Mouse (Mus musculus) urinary bladder, postnatal 0 days (tissue): ENCODE data around the gene Wdcp. TPM values are rescaled to one million over a fixed set of nuclear protein-coding genes. Genes with fewer than 3 reads are reported as not detected.

Experiments
- polyA plus RNA-seq: library from polyadenylated mRNA; unstranded; fragments of >200 nt; fragmentation: Nextera tagmentation; extraction: Ambion mirVana; gene quantifications from 2 replicates; pipeline ENCODE4 v1.2.1, GENCODE M21; 2015

Gene Wdcp
- 7.2 and 7.8 TPM in 2 replicates for polyA plus RNA-seq

GRCm38 (mm10) chr12:4842890-4843597, at the start of gene Wdcp:
Gene Wdcp, plus strand, starts transcription at chr12:4843303.

GRCm38 (mm10) chr12:4817361-4818101, 25.6 kb upstream of the Wdcp start, which contains the start of gene Sf3b6:
Gene Sf3b6, plus strand, starts transcription at chr12:4817544.

GRCm38 (mm10) chr12:4841392-4841887, 1.7 kb upstream of the Wdcp start, which contains the start of gene Fkbp1b:
Gene Fkbp1b, minus strand, starts transcription at chr12:4841591.

GRCm38 (mm10) chr12:4874161-4874927, 31.2 kb downstream of the Wdcp start, which contains the start of gene Mfsd2b:
Gene Mfsd2b, minus strand, starts transcription at chr12:4874359.

GRCm38 (mm10) chr12:4906951-4907906, 64.1 kb downstream of the Wdcp start, which contains the start of gene Ubxn2a:
Gene Ubxn2a, minus strand, starts transcription at chr12:4907705.

Other genes with a start within 250 kb of the Wdcp start
- 0.12 TPM in 1 of 2 replicates, not detected in the other for gene Fam228a, start 104.9 kb upstream of the Wdcp start, polyA plus RNA-seq
- 1.1 and 1.3 TPM in 2 replicates for gene Pfn4, start 74.3 kb upstream of the Wdcp start, polyA plus RNA-seq
- 0.63 and 0.65 TPM in 2 replicates for gene Fam228b, start 74.0 kb upstream of the Wdcp start, polyA plus RNA-seq
- 256 and 261 TPM in 2 replicates for gene Sf3b6, start 25.8 kb upstream of the Wdcp start, polyA plus RNA-seq
- 6.2 and 7.9 TPM in 2 replicates for gene Fkbp1b, start 1.7 kb upstream of the Wdcp start, polyA plus RNA-seq
- gene Mfsd2b, start 31.1 kb downstream of the Wdcp start, polyA plus RNA-seq, result 1.1 and 1.2 TPM in 2 replicates
- 18.6 and 24.7 TPM in 2 replicates for gene Ubxn2a, start 64.4 kb downstream of the Wdcp start, polyA plus RNA-seq
- gene Atad2b, start 74.0 kb downstream of the Wdcp start, polyA plus RNA-seq, result 4.1 and 4.4 TPM in 2 replicates